Mouse (Mus musculus): ENCODE measurements around the gene Fpr2. TPM values are rescaled to one million over a fixed set of nuclear protein-coding genes. Genes with fewer than 3 reads are reported as not detected.

Fpr2 gene
- total and polyA plus RNA-seq, 2 experiments: 0.98 to 2.3 TPM

- no peaks in the 10 kb centered on the region for H3K36me3 ChIP-seq (ENCODE audit: control insufficient read depth, insufficient read depth, low read length)
- H3K27ac ChIP-seq (replicated peaks; ENCODE audit: insufficient read depth, low read depth, low read length): no peak overlapping the region
- H3K4me1 ChIP-seq (ENCODE audit: control insufficient read depth, insufficient read depth, low read length): peaks cover 2% of the 10 kb centered on the region; the same call in 1 of the 2 replicates
- no peak for TF ChIP-seq POLR2A (IDR thresholded peaks at IDR 0.05; ENCODE audit: extremely low read depth, insufficient read depth, low read length)
- no peak for TF ChIP-seq CTCF (IDR thresholded peaks at IDR 0.05; ENCODE audit: low read depth, low read length)
- WGBS: 66% methylated on average over 2 of the region's 2 CpGs
- no peaks in the 10 kb centered on the region for H3K27me3 ChIP-seq (ENCODE audit: control insufficient read depth, insufficient read depth, low read length)
- H3K4me3 ChIP-seq (ENCODE audit: insufficient read depth, low read depth, low read length): no peak overlapping the region
- DNase-seq (ENCODE audit: extremely low read depth, low read depth, low spot score): peak; percentile 49
- H3K9ac ChIP-seq (ENCODE audit: low read depth, low read length): no peak overlapping the region
- no peaks in the 10 kb centered on the region for H3K79me2 ChIP-seq (ENCODE audit: control insufficient read depth, insufficient read depth, low read length)
Measured at GRCm38 (mm10) chr17:17871697-17872096, 15.9 kb upstream of the Fpr2 start.

GRCm38 (mm10) chr17:17879347-17879746, 8.3 kb upstream of the Fpr2 start:
- DNase-seq (ENCODE audit: extremely low read depth, low read depth, low spot score): no peak
- no peak overlapping the region for H3K4me3 ChIP-seq (ENCODE audit: insufficient read depth, low read depth, low read length)
- no peaks in the 10 kb centered on the region for H3K27me3 ChIP-seq (ENCODE audit: control insufficient read depth, insufficient read depth, low read length)
- no peak for TF ChIP-seq POLR2A (IDR thresholded peaks at IDR 0.05; ENCODE audit: extremely low read depth, insufficient read depth, low read length)
- TF ChIP-seq CTCF (IDR thresholded peaks at IDR 0.05; ENCODE audit: low read depth, low read length): no peak
- H3K27ac ChIP-seq (replicated peaks; ENCODE audit: insufficient read depth, low read depth, low read length): no peak overlapping the region
- no peaks in the 10 kb centered on the region for H3K4me1 ChIP-seq (ENCODE audit: control insufficient read depth, insufficient read depth, low read length)
- 76% methylated on average over 1 of the region's 1 CpGs for WGBS
- no peak overlapping the region for H3K9ac ChIP-seq (ENCODE audit: low read depth, low read length)
- H3K79me2 ChIP-seq (ENCODE audit: control insufficient read depth, insufficient read depth, low read length): no peaks in the 10 kb centered on the region
- no peaks in the 10 kb centered on the region for H3K36me3 ChIP-seq (ENCODE audit: control insufficient read depth, insufficient read depth, low read length)

- H3K36me3 ChIP-seq (ENCODE audit: control insufficient read depth, insufficient read depth, low read length): no peaks in the 10 kb centered on the region
- 73% methylated on average over 3 of the region's 3 CpGs for WGBS
- H3K9ac ChIP-seq (ENCODE audit: low read depth, low read length): no peak overlapping the region
- no peaks in the 10 kb centered on the region for H3K27me3 ChIP-seq (ENCODE audit: control insufficient read depth, insufficient read depth, low read length)
- DNase-seq (ENCODE audit: extremely low read depth, low read depth, low spot score): no peak
- H3K4me1 ChIP-seq (ENCODE audit: control insufficient read depth, insufficient read depth, low read length): no peaks in the 10 kb centered on the region
- peak overlapping the region; percentile 33; the same call in 1 of the 2 replicates for H3K4me3 ChIP-seq (ENCODE audit: insufficient read depth, low read depth, low read length)
- H3K79me2 ChIP-seq (ENCODE audit: control insufficient read depth, insufficient read depth, low read length): no peaks in the 10 kb centered on the region
- H3K27ac ChIP-seq (replicated peaks; ENCODE audit: insufficient read depth, low read depth, low read length): no peak overlapping the region
- TF ChIP-seq CTCF (IDR thresholded peaks at IDR 0.05; ENCODE audit: low read depth, low read length) (no peak), POLR2A (IDR thresholded peaks at IDR 0.05; ENCODE audit: extremely low read depth, insufficient read depth, low read length) (no peak)
Measured at GRCm38 (mm10) chr17:17882672-17883071, 5.0 kb upstream of the Fpr2 start.

DNA sequence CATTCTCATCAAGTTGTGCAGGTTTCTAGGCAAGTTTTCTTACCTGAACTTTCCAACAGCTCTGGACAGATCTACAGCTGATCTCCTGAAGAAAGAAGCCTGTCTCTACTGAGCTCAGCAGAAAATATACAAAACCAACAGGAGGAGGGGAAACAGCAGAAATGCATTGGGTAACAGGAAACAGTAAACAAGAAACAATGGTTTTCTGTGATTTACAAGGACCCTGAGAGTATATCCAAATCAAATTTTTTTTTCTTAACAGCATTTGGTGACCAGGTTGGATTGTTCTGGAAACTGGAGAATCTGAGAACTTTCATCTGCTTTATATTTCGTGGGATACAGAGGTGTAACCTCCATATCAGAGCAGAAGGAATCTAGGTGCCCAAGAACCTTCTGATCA, 3.8 kb upstream of the Fpr2 start, which contains the start of gene Fpr1:
Fpr1 (minus strand) TSS at position 101 of the 400 bp plus-strand sequence.
- Histone ChIP-seq H3K79me2 (ENCODE audit: control insufficient read depth, insufficient read depth, low read length) (no peaks in the 10 kb centered on the region), H3K9ac (ENCODE audit: low read depth, low read length) (no peak within 1 kb of the TSS), H3K36me3 (ENCODE audit: control insufficient read depth, insufficient read depth, low read length) (no peaks in the 10 kb centered on the region), H3K27ac (replicated peaks; ENCODE audit: insufficient read depth, low read depth, low read length) (no peak within 1 kb of the TSS), H3K27me3 (ENCODE audit: control insufficient read depth, insufficient read depth, low read length) (no peaks in the 10 kb centered on the region), H3K4me3 (ENCODE audit: insufficient read depth, low read depth, low read length) (peak within 1 kb of the TSS; percentile 46), H3K4me1 (ENCODE audit: control insufficient read depth, insufficient read depth, low read length) (no peaks in the 10 kb centered on the region)
- TF ChIP-seq CTCF (IDR thresholded peaks at IDR 0.05; ENCODE audit: low read depth, low read length) (no peak), POLR2A (IDR thresholded peaks at IDR 0.05; ENCODE audit: extremely low read depth, insufficient read depth, low read length) (no peak)
- DNase-seq (ENCODE audit: extremely low read depth, low read depth, low spot score): no peak
- 57% methylated on average over 1 of the region's 1 CpGs for WGBS

DNA sequence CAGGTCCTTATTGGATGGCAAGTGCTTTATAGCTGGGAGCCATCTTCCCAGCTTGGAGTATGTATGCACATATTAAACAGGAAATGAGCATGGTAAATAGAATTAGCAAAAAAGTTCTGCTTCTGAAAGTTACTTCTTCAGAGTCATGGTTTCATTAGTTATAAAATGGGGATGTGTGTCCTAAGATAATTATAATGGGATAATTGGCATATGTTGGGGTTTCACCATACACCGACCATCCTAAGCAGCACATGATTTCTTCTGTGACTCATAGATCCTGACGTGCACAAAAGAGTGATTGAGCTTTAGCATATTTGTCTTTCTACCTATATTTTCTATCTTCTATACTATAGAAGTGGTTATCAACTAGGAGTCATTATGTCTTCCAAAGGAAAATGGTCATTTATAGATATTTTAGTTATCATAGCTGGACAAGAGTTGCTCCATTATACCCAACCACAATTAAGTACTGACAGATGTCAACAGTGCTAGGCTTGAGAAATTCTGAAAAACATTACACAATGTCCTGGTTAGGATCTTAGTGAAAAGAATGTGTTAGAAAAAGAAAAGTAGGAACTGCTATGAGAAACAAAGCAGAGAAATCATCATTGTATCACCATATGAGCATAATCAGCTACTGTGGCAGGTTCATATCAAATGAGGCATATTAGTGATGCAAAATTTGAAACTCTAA, 2.3 kb downstream of the Fpr2 start:
- Histone ChIP-seq H3K9ac (ENCODE audit: low read depth, low read length) (no peak overlapping the region), H3K27ac (replicated peaks; ENCODE audit: insufficient read depth, low read depth, low read length) (no peak overlapping the region), H3K4me1 (ENCODE audit: control insufficient read depth, insufficient read depth, low read length) (no peaks in the 10 kb centered on the region), H3K4me3 (ENCODE audit: insufficient read depth, low read depth, low read length) (no peak overlapping the region), H3K27me3 (ENCODE audit: control insufficient read depth, insufficient read depth, low read length) (no peaks in the 10 kb centered on the region), H3K36me3 (ENCODE audit: control insufficient read depth, insufficient read depth, low read length) (no peaks in the 10 kb centered on the region), H3K79me2 (ENCODE audit: control insufficient read depth, insufficient read depth, low read length) (no peaks in the 10 kb centered on the region)
- 85% methylated on average over 2 of the region's 2 CpGs for WGBS
- TF ChIP-seq CTCF (IDR thresholded peaks at IDR 0.05; ENCODE audit: low read depth, low read length): no peak
- no peak for TF ChIP-seq POLR2A (IDR thresholded peaks at IDR 0.05; ENCODE audit: extremely low read depth, insufficient read depth, low read length)
- no peak for DNase-seq (ENCODE audit: extremely low read depth, low read depth, low spot score)

- Histone ChIP-seq H3K4me3 (ENCODE audit: insufficient read depth, low read depth, low read length) (no peak overlapping the region), H3K36me3 (ENCODE audit: control insufficient read depth, insufficient read depth, low read length) (no peaks in the 10 kb centered on the region), H3K9ac (ENCODE audit: low read depth, low read length) (no peak overlapping the region), H3K4me1 (ENCODE audit: control insufficient read depth, insufficient read depth, low read length) (no peaks in the 10 kb centered on the region), H3K27me3 (ENCODE audit: control insufficient read depth, insufficient read depth, low read length) (no peaks in the 10 kb centered on the region), H3K27ac (replicated peaks; ENCODE audit: insufficient read depth, low read depth, low read length) (no peak overlapping the region), H3K79me2 (ENCODE audit: control insufficient read depth, insufficient read depth, low read length) (no peaks in the 10 kb centered on the region)
- TF ChIP-seq CTCF (IDR thresholded peaks at IDR 0.05; ENCODE audit: low read depth, low read length) (peak; percentile 31; the same call in 1 of the 2 replicates), POLR2A (IDR thresholded peaks at IDR 0.05; ENCODE audit: extremely low read depth, insufficient read depth, low read length) (no peak)
- WGBS: under 1% methylated on average over 4 of the region's 4 CpGs
- peak; percentile 65 for DNase-seq (ENCODE audit: extremely low read depth, low read depth, low spot score)
Measured at GRCm38 (mm10) chr17:17896039-17896438, 8.4 kb downstream of the Fpr2 start.
